Mouse (Mus musculus) skeletal muscle tissue, postnatal 0 days (tissue): ENCODE results near the gene Mpv17. TPM values are rescaled to one million over a fixed set of nuclear protein-coding genes. Genes with fewer than 3 reads are reported as not detected.

Experiments used
- polyA plus RNA-seq: library from polyadenylated mRNA; unstranded; fragments of >200 nt; fragmentation: Nextera tagmentation; extraction: Ambion mirVana; gene quantifications from 2 replicates; pipeline ENCODE4 v1.2.1, GENCODE M21; 2015

The Mpv17 gene
- polyA plus RNA-seq = 62.8 and 67.1 TPM in 2 replicates

DNA sequence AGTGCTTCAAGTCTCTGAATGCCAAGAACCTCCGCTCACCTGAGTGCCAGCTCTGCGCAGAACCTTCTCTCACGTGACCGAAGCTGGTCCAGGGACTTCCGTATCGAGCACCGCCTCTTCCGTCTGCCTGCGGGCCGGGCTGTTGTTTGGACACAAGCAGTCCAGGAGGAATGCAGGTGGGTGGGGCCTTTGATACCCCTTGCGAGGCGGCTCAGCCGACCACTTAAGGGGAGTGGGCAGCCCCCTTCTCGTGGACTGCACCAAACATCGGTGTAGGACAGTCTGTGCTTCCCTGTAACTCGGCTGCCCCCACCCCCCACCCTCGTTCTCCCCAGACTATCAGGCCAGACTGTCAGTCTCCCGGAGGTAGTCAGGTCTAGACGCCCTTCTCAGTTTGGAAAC is at the start of gene Mpv17:
TSS of gene Mpv17 (minus strand) at position 100 of the 402 bp plus-strand sequence.

DNA sequence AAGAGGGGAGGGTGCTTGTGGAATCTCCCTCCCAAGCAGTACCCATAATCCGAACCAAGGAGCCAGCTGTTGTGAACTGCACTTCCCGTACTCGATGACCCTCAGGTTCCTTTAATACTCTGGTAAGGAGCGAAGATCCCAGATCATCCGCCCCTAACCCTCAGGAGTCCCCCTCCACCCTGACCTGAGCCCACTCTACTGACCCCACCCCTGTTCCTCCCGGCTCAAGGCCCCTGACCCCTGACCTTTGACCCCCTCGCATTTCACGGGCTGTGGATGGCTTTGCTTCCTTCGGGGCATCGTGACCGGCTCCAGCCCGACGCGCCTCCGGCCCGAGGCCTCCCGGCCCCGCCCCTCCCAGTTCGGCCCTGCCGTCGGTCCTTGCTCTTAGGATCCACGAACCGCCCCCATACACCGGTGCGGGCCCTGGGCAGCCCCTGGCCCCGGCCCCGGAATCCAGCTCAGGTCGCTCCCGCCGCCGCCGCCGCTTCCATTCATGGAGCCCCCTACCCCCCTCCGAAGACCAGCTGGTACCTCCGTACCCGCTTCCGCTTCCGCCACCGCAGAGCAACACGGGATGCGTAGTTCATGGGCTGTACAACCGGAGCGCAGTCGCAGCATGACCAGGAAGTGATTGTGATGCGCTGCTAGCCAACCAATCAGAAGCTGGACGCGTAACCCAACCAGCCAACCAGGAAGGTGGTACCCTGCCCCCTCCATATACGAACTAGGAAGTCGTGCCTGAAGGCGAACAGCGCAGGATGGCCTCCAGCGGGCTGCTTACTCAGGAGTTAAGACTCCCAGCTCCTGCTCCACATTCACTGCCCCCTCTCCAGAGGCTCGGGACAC is 47.9 kb upstream of the Mpv17 start, which contains the start of gene Zfp513:
TSS of gene Zfp513 (minus strand) at position 562 of the 849 bp plus-strand sequence.

GRCm38 (mm10) chr5:31192939-31193630 is 39.0 kb upstream of the Mpv17 start, which contains the start of the genes Snx17 and Eif2b4:
Snx17 (plus strand) TSS chr5:31193227.
Eif2b4 (minus strand) TSS chr5:31193430.

GRCm38 (mm10) chr5:31179766-31180630 is 25.9 kb upstream of the Mpv17 start, which contains the start of the genes Gm29609 and Gtf3c2:
Gm29609 (minus strand) TSS chr5:31179911.
Gtf3c2 (minus strand) TSS chr5:31180144.

DNA sequence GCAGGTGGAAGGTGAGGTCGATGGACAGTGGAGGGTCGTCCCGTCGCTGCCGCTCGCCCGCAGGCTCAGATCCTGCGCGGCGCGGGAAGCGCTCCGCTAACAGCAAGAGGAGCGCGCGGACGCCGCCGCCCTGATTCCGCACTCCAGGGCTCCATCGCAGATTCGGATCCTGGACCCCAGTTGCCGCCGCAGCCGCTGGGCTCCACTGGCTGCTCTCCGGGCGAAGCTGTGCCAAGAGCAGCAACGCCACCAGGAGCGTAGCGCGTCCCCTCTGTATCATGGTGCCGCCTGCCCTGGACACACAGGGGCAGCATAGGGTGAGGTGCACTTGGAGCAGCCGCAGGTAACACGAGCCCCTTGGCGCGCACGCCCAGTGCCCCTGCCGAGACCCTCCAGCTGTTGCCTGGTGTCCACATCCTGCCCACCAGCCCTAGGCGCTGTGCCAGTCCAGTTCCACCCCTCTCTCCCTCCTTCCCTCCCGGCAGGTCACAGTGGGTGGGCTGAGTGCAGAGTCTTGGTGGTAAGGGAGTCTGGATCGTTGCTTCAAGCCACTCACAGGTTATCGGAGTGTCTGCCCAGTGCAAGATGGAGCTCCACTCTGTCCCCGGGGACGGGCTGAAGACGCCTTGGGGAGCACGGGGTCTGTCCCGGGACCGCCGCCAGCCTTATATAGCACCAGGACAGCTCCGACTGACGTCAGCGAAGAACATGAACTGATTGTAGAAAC is 15.6 kb downstream of the Mpv17 start, which contains the start of gene Ucn:
TSS of gene Ucn (minus strand) at position 589 of the 727 bp plus-strand sequence.

DNA sequence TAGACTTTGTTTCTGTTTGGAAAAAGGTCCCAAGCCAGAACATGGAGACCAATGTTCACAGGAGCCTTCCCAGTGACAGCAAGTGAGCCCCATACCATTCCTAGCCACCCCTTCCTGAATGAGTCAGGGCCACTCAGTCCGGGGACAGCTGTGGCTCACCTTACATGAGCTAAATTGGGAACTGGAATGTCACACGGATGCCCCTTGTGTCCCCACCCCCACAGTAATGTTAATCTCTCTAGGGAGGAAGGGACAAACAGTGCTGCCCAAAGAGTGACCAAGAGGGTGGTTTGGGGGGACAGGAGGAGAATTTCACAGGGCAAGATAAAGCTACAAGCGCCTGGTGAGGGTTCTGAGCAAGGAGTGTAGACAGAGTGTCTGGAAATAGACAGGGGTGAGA is 37.7 kb downstream of the Mpv17 start, which contains the start of gene Trim54:
TSS of gene Trim54 (plus strand) at position 359 of the 400 bp plus-strand sequence.

GRCm38 (mm10) chr5:31108000-31108490 is 46.0 kb downstream of the Mpv17 start, which contains the start of gene Slc30a3:
Slc30a3 (minus strand) TSS chr5:31108237.

DNA sequence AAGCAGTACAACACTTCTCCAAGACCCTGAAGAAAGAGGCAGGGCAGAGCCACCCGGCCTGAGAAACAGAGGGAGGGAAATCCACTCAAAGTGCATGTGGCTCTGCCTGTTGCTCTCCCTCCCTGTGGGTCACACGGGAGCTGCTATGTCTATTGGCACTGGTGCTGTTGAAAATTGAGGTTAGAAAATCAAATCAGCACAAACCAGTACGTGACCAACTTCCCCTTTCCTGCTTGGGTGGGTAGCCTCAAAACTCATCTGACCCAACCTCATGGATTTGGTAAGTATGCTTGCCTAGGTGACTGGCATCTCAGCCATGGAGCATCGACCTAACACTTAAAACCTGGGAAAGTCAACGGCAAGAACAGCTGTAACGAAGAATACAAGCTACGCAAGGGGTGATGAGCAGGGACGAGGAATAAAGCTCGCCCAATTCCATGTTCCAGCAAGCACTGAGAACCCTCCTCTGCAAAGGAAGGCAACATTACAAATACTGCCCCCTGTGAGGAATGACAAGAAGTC is 48.2 kb downstream of the Mpv17 start, which contains the start of gene Dnajc5g:
TSS of gene Dnajc5g (plus strand) at position 472 of the 522 bp plus-strand sequence.

Other genes with a start within 250 kb of the Mpv17 start
- gene Ost4, start 246.5 kb downstream of the Mpv17 start, polyA plus RNA-seq = 291 and 336 TPM in 2 replicates
- 59.3 and 67.0 TPM in 2 replicates for gene Emilin1, start 240.8 kb downstream of the Mpv17 start, polyA plus RNA-seq
- gene Khk, start 232.8 kb downstream of the Mpv17 start, polyA plus RNA-seq = 32.8 and 34.8 TPM in 2 replicates
- gene Cgref1, start 208.7 kb downstream of the Mpv17 start, polyA plus RNA-seq = 18.3 and 20.6 TPM in 2 replicates
- gene Preb, start 193.9 kb downstream of the Mpv17 start, polyA plus RNA-seq = 84.0 and 85.7 TPM in 2 replicates
- 0.07 TPM in 1 of 2 replicates, not detected in the other for gene Tcf23, start 185.6 kb downstream of the Mpv17 start, polyA plus RNA-seq
- 262 and 282 TPM in 2 replicates for gene Atraid, start 105.9 kb downstream of the Mpv17 start, polyA plus RNA-seq
- gene Slc5a6, start 105.3 kb downstream of the Mpv17 start, polyA plus RNA-seq = 10.1 and 11.2 TPM in 2 replicates
- gene Cad, start 99.5 kb downstream of the Mpv17 start, polyA plus RNA-seq = 6.1 and 6.4 TPM in 2 replicates
- gene Dnajc5g, start 48.0 kb downstream of the Mpv17 start, polyA plus RNA-seq = not detected in 2 replicates
- 0.08 TPM in 1 of 2 replicates, not detected in the other for gene Slc30a3, start 46.0 kb downstream of the Mpv17 start, polyA plus RNA-seq
- 210 and 232 TPM in 2 replicates for gene Trim54, start 37.5 kb downstream of the Mpv17 start, polyA plus RNA-seq
- gene Ucn, start 15.4 kb downstream of the Mpv17 start, polyA plus RNA-seq = 1.1 TPM in 2 replicates
- 0.51 and 0.68 TPM in 2 replicates for gene Gm29609, start 25.7 kb upstream of the Mpv17 start, polyA plus RNA-seq
- gene Gtf3c2, start 25.9 kb upstream of the Mpv17 start, polyA plus RNA-seq = 20.8 and 21.8 TPM in 2 replicates
- 96.4 and 109 TPM in 2 replicates for gene Snx17, start 39.0 kb upstream of the Mpv17 start, polyA plus RNA-seq
- gene Eif2b4, start 39.2 kb upstream of the Mpv17 start, polyA plus RNA-seq = 61.4 and 74.4 TPM in 2 replicates
- 3.6 and 6.5 TPM in 2 replicates for gene Zfp513, start 48.1 kb upstream of the Mpv17 start, polyA plus RNA-seq
- 37.5 and 45.6 TPM in 2 replicates for gene Ppm1g, start 66.4 kb upstream of the Mpv17 start, polyA plus RNA-seq
- gene Nrbp1, start 86.6 kb upstream of the Mpv17 start, polyA plus RNA-seq = 95.9 and 102 TPM in 2 replicates
- 0.87 TPM in 2 replicates for gene Gm9970, start 87.0 kb upstream of the Mpv17 start, polyA plus RNA-seq
- 0.74 and 1.2 TPM in 2 replicates for gene Krtcap3, start 97.4 kb upstream of the Mpv17 start, polyA plus RNA-seq
- gene Ift172, start 136.9 kb upstream of the Mpv17 start, polyA plus RNA-seq = 10.1 and 11.2 TPM in 2 replicates
- 14.3 and 18.7 TPM in 2 replicates for gene Fndc4, start 141.8 kb upstream of the Mpv17 start, polyA plus RNA-seq
- gene Gckr, start 143.2 kb upstream of the Mpv17 start, polyA plus RNA-seq = 0.19 and 0.22 TPM in 2 replicates